Mouse (Mus musculus): ENCODE data around the gene Zfp954. TPM values are rescaled to one million over a fixed set of nuclear protein-coding genes. Genes with fewer than 3 reads are reported as not detected.

Zfp954 gene
- polyA plus RNA-seq, 1 experiment from 2014 or later: 14.7 TPM

Other genes with a start within 250 kb of the Zfp954 start
- not detected in 2 replicates for gene Aurkc, start 126.2 kb downstream of the Zfp954 start, polyA plus RNA-seq (2015; fragmentation: Nextera tagmentation; extraction: Ambion mirVana)
- 1.8 and 2.1 TPM in 2 replicates for gene Zfp773, start 15.3 kb upstream of the Zfp954 start, polyA plus RNA-seq (2015; fragmentation: Nextera tagmentation; extraction: Ambion mirVana)
- 1.8 and 2.3 TPM in 2 replicates for gene Zfp418, start 49.8 kb upstream of the Zfp954 start, polyA plus RNA-seq (2015; fragmentation: Nextera tagmentation; extraction: Ambion mirVana)
- 7.7 and 9.7 TPM in 2 replicates for gene Zfp772, start 88.5 kb upstream of the Zfp954 start, polyA plus RNA-seq (2015; fragmentation: Nextera tagmentation; extraction: Ambion mirVana)
- gene Vmn2r29, start 125.8 kb upstream of the Zfp954 start, polyA plus RNA-seq (2015; fragmentation: Nextera tagmentation; extraction: Ambion mirVana): 0.82 and 1.0 TPM in 2 replicates
- gene Gm45844, start 156.8 kb upstream of the Zfp954 start, polyA plus RNA-seq (2015; fragmentation: Nextera tagmentation; extraction: Ambion mirVana): 1.5 and 3.7 TPM in 2 replicates
- gene Clcn4, start 179.4 kb upstream of the Zfp954 start, polyA plus RNA-seq (2015; fragmentation: Nextera tagmentation; extraction: Ambion mirVana): 51.4 and 59.2 TPM in 2 replicates
- 0.03 TPM in 1 of 2 replicates, not detected in the other for gene Vmn2r30, start 216.1 kb upstream of the Zfp954 start, polyA plus RNA-seq (2015; fragmentation: Nextera tagmentation; extraction: Ambion mirVana)